Mouse (Mus musculus) left cerebral cortex, adult 2 months (tissue): ENCODE results near the gene Glp2r. TPM values are rescaled to one million over a fixed set of nuclear protein-coding genes. Genes with fewer than 3 reads are reported as not detected.

Source experiments
- DNase-seq, 2 experiments: peaks; one replicate each; pipeline ENCODE4 v3.0.0; 2021 to 2022; ENCODE audit warnings: low spot score in 2 of 2, mixed read lengths in 1 of 2; ENCODE audit errors: extremely low spot score in 1 of 2
- H3K27ac ChIP-seq: fragments of 200-600 bp; 2 replicates; pipeline ENCODE4 v1.8.1; 2022
- H3K4me3 ChIP-seq: fragments of 200-600 bp; 2 replicates; pipeline ENCODE4 v1.8.1; 2022
- CTCF ChIP-seq: fragments of 200-600 bp; IDR thresholded peaks from 2 replicates; pipeline ENCODE4 v1.8.1; 2022; ENCODE audit warnings: antibody characterized with exemption, mild to moderate bottlenecking, moderate library complexity
- intact Hi-C: fragments of 180-260 bp; cut with DNase I; formaldehyde crosslinking; loops from one replicate; pipeline ENCODE4 v1.15.1; 2025
- total RNA-seq, 2 experiments: library from RNA; stranded (reverse); gene quantifications; 2 replicates each; pipeline ENCODE4 v1.2.3; 2021

Gene Glp2r
- total RNA-seq, 2 experiments from 2014 or later: 1.2 to 2.0 TPM

GRCm38 (mm10) chr11:67656811-67657210 is 114.1 kb downstream of the Glp2r start:
- intact Hi-C loops: loop anchor here (2.0 kb wide), 1 partner anchor 20 kb away; no protein-coding TSS in a partner anchor
- no peak overlapping the region for H3K4me3 ChIP-seq
- TF ChIP-seq CTCF: no peak
- H3K27ac ChIP-seq: peak overlapping the region; percentile 59
- no peak for DNase-seq

GRCm38 (mm10) chr11:67656366-67656765 is 114.6 kb downstream of the Glp2r start:
- no peak overlapping the region for H3K4me3 ChIP-seq
- intact Hi-C loops: loop anchor here (2.0 kb wide), 1 partner anchor 20 kb away; no protein-coding TSS in a partner anchor
- no peak for DNase-seq
- peak overlapping the region; percentile 59; the same call in 1 of the 2 replicates for H3K27ac ChIP-seq
- TF ChIP-seq CTCF: no peak

GRCm38 (mm10) chr11:67655236-67655959 is 115.6 kb downstream of the Glp2r start:
- DNase-seq: no peak
- no peak for TF ChIP-seq CTCF
- Histone ChIP-seq H3K27ac (peak overlapping the region; percentile 82), H3K4me3 (no peak overlapping the region)
- intact Hi-C loops: no loop called here

GRCm38 (mm10) chr11:67654514-67654913 is 116.4 kb downstream of the Glp2r start:
- Histone ChIP-seq H3K27ac (peak overlapping the region; percentile 82), H3K4me3 (no peak overlapping the region)
- intact Hi-C loops: no loop called here
- TF ChIP-seq CTCF: no peak
- no peak for DNase-seq

- no peak overlapping the region for H3K4me3 ChIP-seq
- H3K27ac ChIP-seq: peak overlapping the region; percentile 82
- intact Hi-C loops: no loop called here
- no peak for TF ChIP-seq CTCF
- DNase-seq: no peak
Observed at GRCm38 (mm10) chr11:67653521-67654090, 117.3 kb downstream of the Glp2r start.

GRCm38 (mm10) chr11:67652893-67653255 is 118.1 kb downstream of the Glp2r start:
- intact Hi-C loops: no loop called here
- no peak for TF ChIP-seq CTCF
- no peak for DNase-seq
- Histone ChIP-seq H3K4me3 (peak overlapping the region; percentile 32), H3K27ac (peak overlapping the region; percentile 82)

- Histone ChIP-seq H3K4me3 (peak overlapping the region; percentile 32), H3K27ac (peak overlapping the region; percentile 82)
- DNase-seq: peak; percentile 56 to 57
- intact Hi-C loops: no loop called here
- TF ChIP-seq CTCF: peak; percentile 57
Observed at GRCm38 (mm10) chr11:67652194-67652892, 118.6 kb downstream of the Glp2r start.

GRCm38 (mm10) chr11:67651731-67652130 is 119.2 kb downstream of the Glp2r start:
- no peak for TF ChIP-seq CTCF
- H3K27ac ChIP-seq: peak overlapping the region; percentile 82
- H3K4me3 ChIP-seq: no peak overlapping the region
- DNase-seq: no peak
- intact Hi-C loops: no loop called here

GRCm38 (mm10) chr11:67649971-67650707 is 120.8 kb downstream of the Glp2r start:
- TF ChIP-seq CTCF: peak; percentile 43; the same call in 1 of the 2 replicates
- Histone ChIP-seq H3K4me3 (no peak overlapping the region), H3K27ac (peak overlapping the region; percentile 1; the same call in 1 of the 2 replicates)
- intact Hi-C loops: loop anchor here (5.0 kb wide), 3 partner anchors 53 to 278 kb away; no protein-coding TSS in a partner anchor
- DNase-seq: no peak

- intact Hi-C loops: loop anchor here (5.0 kb wide), 3 partner anchors 52 to 277 kb away; no protein-coding TSS in a partner anchor
- Histone ChIP-seq H3K27ac (peak overlapping the region; percentile 53), H3K4me3 (no peak overlapping the region)
- peak; percentile 53 to 68 for DNase-seq
- TF ChIP-seq CTCF: no peak
Observed at GRCm38 (mm10) chr11:67648651-67649407, 122.1 kb downstream of the Glp2r start.

GRCm38 (mm10) chr11:67647745-67648144 is 123.2 kb downstream of the Glp2r start:
- intact Hi-C loops: loop anchor here (1.0 to 5.0 kb wide), 5 partner anchors 50 to 275 kb away; no protein-coding TSS in a partner anchor
- H3K27ac ChIP-seq: peak overlapping the region; percentile 63
- DNase-seq: peak; percentile 72 to 81
- no peak overlapping the region for H3K4me3 ChIP-seq
- TF ChIP-seq CTCF: peak; percentile 90
